Comparison of ENCODE assay signal across 8 mouse cellular contexts in the genomic region with DNA sequence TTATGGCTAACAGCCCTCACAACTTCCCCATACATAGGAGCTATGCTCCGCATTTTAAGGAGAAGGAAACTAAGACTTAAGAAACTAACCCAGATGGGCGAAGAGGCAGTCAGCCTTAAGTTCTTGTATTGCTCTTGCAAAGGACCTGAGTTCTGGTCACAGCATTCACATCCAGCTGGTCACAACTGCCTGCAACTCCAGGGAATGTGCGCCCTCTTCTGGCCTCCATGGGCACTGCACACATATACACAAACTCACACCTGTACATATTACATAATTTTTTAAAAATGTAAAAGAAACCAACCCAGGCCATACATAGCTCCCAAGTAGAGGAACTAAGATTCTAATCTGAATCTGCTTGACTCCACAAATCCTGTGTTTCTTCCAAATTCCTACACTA. TPM values are rescaled to one million over a fixed set of nuclear protein-coding genes. Genes with fewer than 3 reads are reported as not detected.
DNase-seq lines count a peak whose midpoint lies in the region; ATAC-seq and TF ChIP-seq lines count a peak whose summit lies in the region.

No protein-coding gene starts in this region.

- H3K4me2 ChIP-seq in heart, embryonic 11.5 days: no peak overlapping the region

- no peaks in the 10 kb centered on the region for H3K79me2 ChIP-seq in MEL (ENCODE audit: control insufficient read depth, insufficient read depth, low read length, poor library complexity)

- no peak overlapping the region for H3K4me3 ChIP-seq in heart, embryonic 11.5 days (ENCODE audit: low read depth, low read length)
- no peak overlapping the region for H3K4me3 ChIP-seq in MEL (ENCODE audit: control insufficient read depth in 1 of 2, insufficient read depth in 1 of 2, low read depth in 2 of 2, low read length in 2 of 2)

- TF ChIP-seq CTCF in MEL (IDR thresholded peaks at IDR 0.05 in 2 of 3, conservative IDR thresholded peaks at IDR 0.05 in 1 of 3; ENCODE audit: control insufficient read depth in 1 of 3, insufficient read depth in 1 of 3, low read depth in 2 of 3, low read length in 3 of 3, poor library complexity in 1 of 3, severe bottlenecking in 1 of 3): peak; percentile 81 to 91 (median 88)

- ATAC-seq in heart, embryonic 11.5 days (replicated peaks; ENCODE audit: insufficient number of reproducible peaks, low FRiP score, low TSS enrichment): no peak
- peak; percentile 63; the same call in 1 of the 2 replicates for ATAC-seq in erythroid progenitor cell, adult 5-6 weeks (replicated peaks; ENCODE audit: low FRiP score, poor library complexity, severe bottlenecking)

- TF ChIP-seq RAD21 in MEL (IDR thresholded peaks at IDR 0.05; ENCODE audit: low read depth, low read length): peak; percentile 72

- peak; percentile 13 for DNase-seq in heart, postnatal 4 days
- DNase-seq in 3134 (ENCODE audit: extremely low read depth, insufficient read length, low spot score) (peak; percentile 18), MEL (ENCODE audit: low read depth, low spot score) (peak; percentile 75)
- DNase-seq in urinary bladder, postnatal 10 days (ENCODE audit: low spot score): no peak
- no peak for DNase-seq in layer of hippocampus, adult 9-10 months (ENCODE audit: low spot score)
- DNase-seq in left cerebral cortex, adult 9 months (ENCODE audit: low spot score in 2 of 2): no peak

- H3K9ac ChIP-seq in heart, embryonic 11.5 days (ENCODE audit: low read depth, low read length): no peak overlapping the region
- H3K9ac ChIP-seq in MEL (ENCODE audit: control insufficient read depth, low read depth, low read length, poor library complexity, severe bottlenecking): no peak overlapping the region

- no peak overlapping the region for H3K27ac ChIP-seq in heart, embryonic 11.5 days (ENCODE audit: low read depth, low read length)
- H3K27ac ChIP-seq in MEL (ENCODE audit: control insufficient read depth, low read depth, low read length): no peak overlapping the region

- TF ChIP-seq POLR2A in MEL (IDR thresholded peaks at IDR 0.05; ENCODE audit: control insufficient read depth in 1 of 2, insufficient read depth in 1 of 2, low read depth in 1 of 2, low read length in 2 of 2, poor library complexity in 1 of 2): no peak

- WGBS in heart, embryonic 11.5 days (ENCODE audit: insufficient replicate concordance): 61% methylated on average over 3 of the region's 3 CpGs

- no peaks in the 10 kb centered on the region for H3K9me3 ChIP-seq in heart, embryonic 11.5 days (replicated peaks; ENCODE audit: control insufficient read depth, low read length)
- no peaks in the 10 kb centered on the region for H3K9me3 ChIP-seq in MEL (replicated peaks; ENCODE audit: insufficient read depth, low read length)

- no peaks in the 10 kb centered on the region for H3K27me3 ChIP-seq in heart, embryonic 11.5 days (ENCODE audit: control insufficient read depth, insufficient read depth, low read length)
- peaks cover 20 to 23% of the 10 kb centered on the region in 2 experiments for H3K27me3 ChIP-seq in MEL (ENCODE audit: control insufficient read depth in 1 of 2, insufficient read depth in 2 of 2, low read length in 2 of 2)

- TF ChIP-seq EP300 in MEL (IDR thresholded peaks at IDR 0.05; ENCODE audit: low read depth in 1 of 2, low read length in 2 of 2): no peak

- no peaks in the 10 kb centered on the region for H3K4me1 ChIP-seq in heart, embryonic 11.5 days (ENCODE audit: control insufficient read depth, insufficient read depth, low read length)
- H3K4me1 ChIP-seq in MEL (ENCODE audit: control insufficient read depth in 1 of 2, insufficient read depth in 2 of 2, low read length in 2 of 2): no peaks in the 10 kb centered on the region

- H3K36me3 ChIP-seq in heart, embryonic 11.5 days (ENCODE audit: control insufficient read depth, insufficient read depth, low read length): no peaks in the 10 kb centered on the region
- no peaks in the 10 kb centered on the region for H3K36me3 ChIP-seq in MEL (ENCODE audit: control insufficient read depth in 1 of 2, insufficient read depth in 2 of 2, low read length in 2 of 2)

TF ChIP-seq in MEL, 35 proteins besides CTCF, POLR2A, EP300 and RAD21:
- peak; percentile 79 for TF ChIP-seq SMC3 (IDR thresholded peaks at IDR 0.05; ENCODE audit: low read depth, low read length)
- 0 out of 2 replicates have a peak, but pooled peaks have one; percentile 31 for TF ChIP-seq ZNF384 (IDR thresholded peaks at IDR 0.05; ENCODE audit: low read depth, low read length)
- no peak for TF ChIP-seq ELF1 (IDR thresholded peaks at IDR 0.05; ENCODE audit: low read depth, low read length)
- peak; percentile 64 for TF ChIP-seq ZC3H11A (IDR thresholded peaks at IDR 0.05; ENCODE audit: low read depth, low read length)
- no peak for TF ChIP-seq MAFK (IDR thresholded peaks at IDR 0.05; ENCODE audit: borderline replicate concordance, low read depth, low read length)
- no peak for TF ChIP-seq POLR2AphosphoS5 (IDR thresholded peaks at IDR 0.05; ENCODE audit: borderline replicate concordance, low read depth, low read length)
- TF ChIP-seq TCF12 (IDR thresholded peaks at IDR 0.05; ENCODE audit: low read depth, low read length): no peak
- TF ChIP-seq UBTF (IDR thresholded peaks at IDR 0.05; ENCODE audit: borderline replicate concordance, insufficient read depth, low read depth, low read length): no peak
- no peak for TF ChIP-seq KAT2A (conservative IDR thresholded peaks at IDR 0.05; ENCODE audit: low read depth, low read length)
- no peak for TF ChIP-seq NRF1 (IDR thresholded peaks at IDR 0.05; ENCODE audit: insufficient read depth, low read depth, low read length, poor library complexity, severe bottlenecking)
- TF ChIP-seq RCOR1 (IDR thresholded peaks at IDR 0.05; ENCODE audit: low read depth, low read length): no peak
- no peak for TF ChIP-seq USF1 (IDR thresholded peaks at IDR 0.05; ENCODE audit: low read depth, low read length)
- no peak for TF ChIP-seq MAZ (IDR thresholded peaks at IDR 0.05; ENCODE audit: low read depth, low read length)
- no peak for TF ChIP-seq ZMIZ1 (IDR thresholded peaks at IDR 0.05; ENCODE audit: low read depth, low read length)
- TF ChIP-seq TBP (IDR thresholded peaks at IDR 0.05; ENCODE audit: low read depth, low read length): no peak
- no peak for TF ChIP-seq CHD1 (IDR thresholded peaks at IDR 0.05; ENCODE audit: low read depth, low read length)
- no peak for TF ChIP-seq NELFE (IDR thresholded peaks at IDR 0.05; ENCODE audit: low read depth, low read length)

RNA-seq across cellular contexts. Expression of a gene that starts 14.8 kb away (rescaled TPM):
- total RNA-seq in heart, postnatal 4 days (2021): 10 to 100 TPM; 13.4 to 14.0 TPM
- 26.2 and 27.4 TPM in 2 replicates for polyA plus RNA-seq in heart, embryonic 11.5 days (2014; fragmentation: Nextera tagmentation; extraction: Ambion mirVana)
- total RNA-seq in MEL (2012; rRNA removed): 57.0 and 58.6 TPM in 2 replicates
- polyA plus RNA-seq in MEL (2012; ENCODE audit: insufficient read depth in 1 of 2, insufficient read length in 2 of 2, low read depth in 1 of 2, low replicate concordance in 2 of 2, missing spikeins in 1 of 2): 10 to 100 TPM in 1 of 2 experiments, not detected in 1; 48.2 TPM
- total RNA-seq in erythroid progenitor cell, adult 5-6 weeks (2015; ENCODE audit: low replicate concordance): 10.5 and 21.0 TPM in 2 replicates
- 17.8 and 22.6 TPM in 2 replicates for total RNA-seq in erythroid progenitor cell, adult 5-6 weeks (2017; ENCODE audit: low replicate concordance)

RNA-seq across cellular contexts. Expression of a gene that starts 37.1 kb away (rescaled TPM):
- total RNA-seq in heart, postnatal 4 days (2021): 10 to 100 TPM; 21.5 to 22.3 TPM
- 7.1 and 8.2 TPM in 2 replicates for polyA plus RNA-seq in heart, embryonic 11.5 days (2014; fragmentation: Nextera tagmentation; extraction: Ambion mirVana)
- total RNA-seq in MEL (2012; rRNA removed): 22.8 and 24.7 TPM in 2 replicates
- polyA plus RNA-seq in MEL (2012; ENCODE audit: insufficient read depth in 1 of 2, insufficient read length in 2 of 2, low read depth in 1 of 2, low replicate concordance in 2 of 2, missing spikeins in 1 of 2): 10 to 100 TPM; 26.4 to 75.3 TPM
- total RNA-seq in erythroid progenitor cell, adult 5-6 weeks (2015; ENCODE audit: low replicate concordance): 17.6 and 20.9 TPM in 2 replicates
- 17.8 and 21.9 TPM in 2 replicates for total RNA-seq in erythroid progenitor cell, adult 5-6 weeks (2017; ENCODE audit: low replicate concordance)

Comparison
In these comparisons a context has a peak if more than half of its experiments do, and no peak if none do; other contexts are left out.
1. DNase-seq: peak in heart, postnatal 4 days (single experiment), 3134 (single experiment) and MEL (single experiment); none in urinary bladder, postnatal 10 days (single experiment), layer of hippocampus, adult 9-10 months (single experiment) and left cerebral cortex, adult 9 months (0 of 2).